Mouse (Mus musculus) liver, adult 2 months (tissue): ENCODE measurements around the gene Trpc1.

ENCODE experiments used
- CTCF ChIP-seq: fragments of 200-500 bp; IDR thresholded peaks from 2 replicates; pipeline ENCODE4 v1.5.1; 2011; ENCODE audit warnings: low read depth, low read length, control low read depth
- POLR2A ChIP-seq: fragments of 200-500 bp; IDR thresholded peaks from 2 replicates; pipeline ENCODE4 v1.6.1; 2011; ENCODE audit warnings: low read length, control low read depth; ENCODE audit not compliant: insufficient read depth; ENCODE audit errors: extremely low read depth

GRCm38 (mm10) chr9:95672760-95673159 is 77.4 kb downstream of the Trpc1 start:
- peak; percentile 37; the same call in 1 of the 2 replicates for TF ChIP-seq CTCF
- TF ChIP-seq POLR2A: no peak
